Mouse (Mus musculus): ENCODE measurements around the gene Tagln2. TPM values are rescaled to one million over a fixed set of nuclear protein-coding genes. Genes with fewer than 3 reads are reported as not detected.

The Tagln2 gene
- polyA plus RNA-seq, 1 experiment from 2014 or later, result 56.9 TPM

GRCm38 (mm10) chr1:172493516-172493915 lies 6.3 kb upstream of the Tagln2 start:
- H3K4me3 ChIP-seq (ENCODE audit: low read depth, low read length), result no peak overlapping the region
- no peak overlapping the region for H3K9ac ChIP-seq (replicated peaks; ENCODE audit: low read depth, low read length)
- ATAC-seq (ENCODE audit: low read depth), result no peak
- no peaks in the 10 kb centered on the region; the same call in 1 of the 2 replicates for H3K4me1 ChIP-seq (ENCODE audit: control insufficient read depth, insufficient read depth, low read length)
- no peak overlapping the region for H3K27ac ChIP-seq (ENCODE audit: low read depth, low read length)
- WGBS, result 77% methylated on average over 6 of the region's 6 CpGs
- H3K4me2 ChIP-seq (ENCODE audit: low read depth, low read length), result no peak overlapping the region
- peaks cover 24% of the 10 kb centered on the region for H3K36me3 ChIP-seq (ENCODE audit: control insufficient read depth, insufficient read depth, low read length)
- H3K9me3 ChIP-seq (ENCODE audit: control insufficient read depth, low read length), result no peaks in the 10 kb centered on the region
- no peaks in the 10 kb centered on the region for H3K27me3 ChIP-seq (ENCODE audit: control insufficient read depth, insufficient read depth, low read length)

DNA sequence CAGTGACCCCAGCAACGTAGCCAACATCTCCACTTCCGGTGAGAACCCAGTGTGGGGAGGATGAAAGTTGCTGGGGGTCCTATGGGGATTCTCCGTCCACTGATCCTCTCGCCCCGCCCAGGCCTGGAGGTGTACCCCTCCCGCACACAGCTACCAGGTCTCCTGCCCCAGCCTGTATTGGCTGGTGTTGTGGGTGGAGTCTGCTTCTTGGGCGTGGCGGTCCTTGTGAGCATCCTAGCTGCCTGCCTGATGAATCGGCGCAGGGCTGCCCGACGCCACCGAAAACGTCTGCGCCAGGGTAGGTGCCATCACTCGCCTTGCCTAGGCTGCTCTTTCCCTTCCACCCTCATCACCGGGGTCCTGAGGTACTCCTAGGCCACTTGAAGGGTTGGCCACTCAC lies 3.8 kb upstream of the Tagln2 start:
- no peak for ATAC-seq (ENCODE audit: low read depth)

DNA sequence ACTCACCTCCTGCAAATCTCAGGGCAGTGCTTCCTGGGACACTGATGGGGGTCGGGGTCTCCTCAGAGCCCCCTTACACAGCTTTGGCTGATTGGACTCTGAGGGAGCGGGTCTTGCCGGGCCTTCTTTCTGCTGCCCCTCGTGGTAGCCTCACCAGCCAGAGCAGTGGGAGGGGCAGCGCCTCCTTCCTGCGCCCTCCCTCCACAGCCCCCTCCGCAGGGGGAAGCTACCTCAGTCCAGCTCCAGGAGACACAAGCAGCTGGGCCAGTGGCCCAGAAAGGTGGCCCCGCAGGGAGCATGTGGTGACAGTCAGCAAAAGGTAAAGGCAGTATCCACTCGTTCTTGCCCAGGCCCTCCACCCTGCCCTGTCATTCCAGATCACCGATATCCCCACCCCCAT lies 2.4 kb upstream of the Tagln2 start:
- H3K9ac ChIP-seq (replicated peaks; ENCODE audit: low read depth, low read length), result no peak overlapping the region
- no peaks in the 10 kb centered on the region for H3K27me3 ChIP-seq (ENCODE audit: control insufficient read depth, insufficient read depth, low read length)
- H3K4me1 ChIP-seq (ENCODE audit: control insufficient read depth, insufficient read depth, low read length), result peaks cover 4% of the 10 kb centered on the region; the same call in 1 of the 2 replicates
- no peak for ATAC-seq (ENCODE audit: low read depth)
- H3K36me3 ChIP-seq (ENCODE audit: control insufficient read depth, insufficient read depth, low read length), result peaks cover 24% of the 10 kb centered on the region
- no peak overlapping the region for H3K4me2 ChIP-seq (ENCODE audit: low read depth, low read length)
- H3K27ac ChIP-seq (ENCODE audit: low read depth, low read length), result no peak overlapping the region
- WGBS, result 88% methylated on average over 10 of the region's 10 CpGs
- H3K4me3 ChIP-seq (ENCODE audit: low read depth, low read length), result no peak overlapping the region
- H3K9me3 ChIP-seq (ENCODE audit: control insufficient read depth, low read length), result no peaks in the 10 kb centered on the region

More for the DNA sequence above, 3.8 kb upstream of the Tagln2 start:
- no peak overlapping the region for H3K27ac ChIP-seq (ENCODE audit: low read depth, low read length)
- no peaks in the 10 kb centered on the region for H3K9me3 ChIP-seq (ENCODE audit: control insufficient read depth, low read length)
- no peaks in the 10 kb centered on the region for H3K27me3 ChIP-seq (ENCODE audit: control insufficient read depth, insufficient read depth, low read length)
- H3K9ac ChIP-seq (replicated peaks; ENCODE audit: low read depth, low read length), result no peak overlapping the region
- H3K4me2 ChIP-seq (ENCODE audit: low read depth, low read length), result no peak overlapping the region
- WGBS, result 89% methylated on average over 17 of the region's 17 CpGs
- no peak overlapping the region for H3K4me3 ChIP-seq (ENCODE audit: low read depth, low read length)
- peaks cover 24% of the 10 kb centered on the region for H3K36me3 ChIP-seq (ENCODE audit: control insufficient read depth, insufficient read depth, low read length)
- no peaks in the 10 kb centered on the region for H3K4me1 ChIP-seq (ENCODE audit: control insufficient read depth, insufficient read depth, low read length)

GRCm38 (mm10) chr1:172500451-172501370 lies 864 bp downstream of the Tagln2 start:
- peak overlapping the region; percentile 73 for H3K27ac ChIP-seq (ENCODE audit: low read depth, low read length)
- peak; percentile 10 for ATAC-seq (ENCODE audit: low read depth)
- H3K9ac ChIP-seq (replicated peaks; ENCODE audit: low read depth, low read length), result peak overlapping the region; percentile 51
- peak overlapping the region; percentile 37 for H3K4me3 ChIP-seq (ENCODE audit: low read depth, low read length)
- H3K4me1 ChIP-seq (ENCODE audit: control insufficient read depth, insufficient read depth, low read length), result peaks cover 21% of the 10 kb centered on the region
- H3K27me3 ChIP-seq (ENCODE audit: control insufficient read depth, insufficient read depth, low read length), result no peaks in the 10 kb centered on the region
- 1% methylated on average over 55 of the region's 56 CpGs for WGBS
- H3K4me2 ChIP-seq (ENCODE audit: low read depth, low read length), result peak overlapping the region; percentile 41
- peaks cover 20% of the 10 kb centered on the region for H3K36me3 ChIP-seq (ENCODE audit: control insufficient read depth, insufficient read depth, low read length)
- no peaks in the 10 kb centered on the region for H3K9me3 ChIP-seq (ENCODE audit: control insufficient read depth, low read length)

DNA sequence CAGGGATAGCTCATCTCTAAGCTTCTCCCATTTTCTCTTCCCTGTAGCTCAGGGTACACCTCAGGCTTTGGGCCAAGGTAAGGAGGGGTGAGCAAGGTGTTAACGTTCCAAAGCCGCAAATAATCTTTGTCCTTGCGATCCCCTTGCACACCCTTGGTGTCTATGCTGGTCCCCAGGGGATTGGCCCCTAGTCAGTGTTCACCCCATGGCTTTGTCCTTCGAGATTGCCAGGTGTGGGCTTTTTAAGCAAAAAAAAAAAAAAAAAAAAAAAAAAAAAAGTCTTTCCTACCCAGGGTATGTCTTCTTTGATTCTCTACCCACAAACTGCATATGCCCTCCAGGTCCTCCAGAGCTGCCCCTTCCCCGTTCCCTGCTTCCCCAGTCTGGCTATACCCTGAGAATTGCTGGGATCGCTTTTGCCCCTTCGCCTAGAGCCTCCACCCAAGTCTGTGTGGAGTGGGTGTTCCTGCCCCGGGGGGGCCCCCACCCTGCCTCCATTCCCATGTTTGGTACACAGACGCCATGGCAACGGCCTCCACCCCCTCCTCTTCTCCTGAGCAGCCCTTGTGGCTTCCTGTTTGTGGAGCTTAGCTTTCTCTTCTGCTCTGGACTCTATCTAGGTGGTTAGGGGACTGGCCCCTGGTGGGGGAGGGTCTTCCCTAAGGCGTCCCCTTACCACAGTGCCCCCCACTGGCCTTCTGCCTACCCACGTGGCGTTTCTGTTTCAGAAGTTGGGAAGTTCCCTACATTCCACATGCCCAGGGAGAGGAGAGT lies 1.7 kb downstream of the Tagln2 start:
- ATAC-seq (ENCODE audit: low read depth), result peak; percentile 15
- peaks cover 21% of the 10 kb centered on the region for H3K4me1 ChIP-seq (ENCODE audit: control insufficient read depth, insufficient read depth, low read length)
- WGBS, result 23% methylated on average over 13 of the region's 13 CpGs

GRCm38 (mm10) chr1:172502145-172503110 lies 2.6 kb downstream of the Tagln2 start:
- Histone ChIP-seq H3K4me1 (ENCODE audit: control insufficient read depth, insufficient read depth, low read length) (peaks cover 21% of the 10 kb centered on the region), H3K4me3 (ENCODE audit: low read depth, low read length) (peak overlapping the region; percentile 11; the same call in 1 of the 2 replicates), H3K27me3 (ENCODE audit: control insufficient read depth, insufficient read depth, low read length) (no peaks in the 10 kb centered on the region), H3K4me2 (ENCODE audit: low read depth, low read length) (peak overlapping the region; percentile 41), H3K9me3 (ENCODE audit: control insufficient read depth, low read length) (no peaks in the 10 kb centered on the region), H3K27ac (ENCODE audit: low read depth, low read length) (peak overlapping the region; percentile 49; the same call in 1 of the 2 replicates), H3K36me3 (ENCODE audit: control insufficient read depth, insufficient read depth, low read length) (peaks cover 7% of the 10 kb centered on the region; the same call in 1 of the 2 replicates), H3K9ac (replicated peaks; ENCODE audit: low read depth, low read length) (peak overlapping the region; percentile 17; the same call in 1 of the 2 replicates)
- ATAC-seq (ENCODE audit: low read depth), result no peak; the same call in 1 of the 2 replicates
- WGBS, result 13% methylated on average over 13 of the region's 13 CpGs

More for the DNA sequence above, 1.7 kb downstream of the Tagln2 start:
- Histone ChIP-seq H3K4me2 (ENCODE audit: low read depth, low read length) (peak overlapping the region; percentile 41), H3K27ac (ENCODE audit: low read depth, low read length) (peak overlapping the region; percentile 31; the same call in 1 of the 2 replicates), H3K9ac (replicated peaks; ENCODE audit: low read depth, low read length) (no peak overlapping the region), H3K27me3 (ENCODE audit: control insufficient read depth, insufficient read depth, low read length) (no peaks in the 10 kb centered on the region), H3K4me3 (ENCODE audit: low read depth, low read length) (peak overlapping the region; percentile 37), H3K9me3 (ENCODE audit: control insufficient read depth, low read length) (no peaks in the 10 kb centered on the region), H3K36me3 (ENCODE audit: control insufficient read depth, insufficient read depth, low read length) (peaks cover 15% of the 10 kb centered on the region; the same call in 1 of the 2 replicates)

DNA sequence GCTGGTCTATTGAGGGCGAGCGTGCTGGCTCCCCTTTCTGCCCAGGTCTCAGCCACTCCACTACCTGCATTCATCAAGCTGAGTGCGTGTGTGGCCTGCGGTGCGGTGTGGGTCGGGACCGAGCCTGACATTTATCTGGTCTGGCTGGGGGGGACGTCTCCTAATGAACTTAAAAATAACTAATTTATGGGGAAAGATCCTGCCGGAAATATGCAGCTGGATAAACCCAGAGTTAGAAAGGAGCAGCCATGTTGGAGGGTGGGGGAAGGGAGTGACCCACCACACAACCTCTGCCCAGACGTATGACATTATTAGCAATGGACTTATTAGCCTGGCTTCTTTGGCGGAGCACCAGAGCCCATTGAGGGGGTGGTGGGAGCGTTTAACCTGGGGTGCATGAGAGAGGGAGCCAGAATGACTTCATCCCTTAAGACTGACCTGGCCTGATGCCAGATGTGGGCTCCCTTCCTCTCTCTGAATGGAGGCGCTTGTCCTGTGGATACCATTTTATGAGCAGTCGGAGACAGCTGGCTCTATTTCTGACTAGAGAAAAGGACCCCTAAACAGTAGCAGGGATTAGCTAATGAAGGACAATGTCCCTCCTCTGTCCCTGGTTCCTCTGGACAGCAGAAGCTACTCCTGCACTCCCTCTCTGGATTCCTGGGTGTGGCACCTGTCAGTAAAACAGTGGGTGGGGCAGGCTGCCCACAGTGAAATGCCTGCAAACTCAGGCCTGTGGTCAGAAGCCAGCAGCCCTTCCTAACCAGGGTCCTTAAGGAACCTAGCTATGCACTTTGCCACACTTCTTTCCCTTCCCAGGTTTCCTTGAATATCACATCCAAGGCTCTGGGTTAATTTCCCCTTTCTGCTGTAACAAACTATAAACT lies 3.5 kb downstream of the Tagln2 start:
- Histone ChIP-seq H3K4me1 (ENCODE audit: control insufficient read depth, insufficient read depth, low read length) (peaks cover 21% of the 10 kb centered on the region), H3K36me3 (ENCODE audit: control insufficient read depth, insufficient read depth, low read length) (no peaks in the 10 kb centered on the region), H3K9me3 (ENCODE audit: control insufficient read depth, low read length) (no peaks in the 10 kb centered on the region), H3K27ac (ENCODE audit: low read depth, low read length) (peak overlapping the region; percentile 49; the same call in 1 of the 2 replicates), H3K4me2 (ENCODE audit: low read depth, low read length) (peak overlapping the region; percentile 41), H3K9ac (replicated peaks; ENCODE audit: low read depth, low read length) (0 out of 2 replicates have a peak overlapping the region, but pooled peaks have one; percentile 1), H3K27me3 (ENCODE audit: control insufficient read depth, insufficient read depth, low read length) (no peaks in the 10 kb centered on the region), H3K4me3 (ENCODE audit: low read depth, low read length) (0 out of 2 replicates have a peak overlapping the region, but pooled peaks have one; percentile 11)
- ATAC-seq (ENCODE audit: low read depth), result peak; percentile 26; the same call in 1 of the 2 replicates
- 21% methylated on average over 14 of the region's 14 CpGs for WGBS

Measured in neural tube, embryonic 14.5 days (tissue).